Mouse (Mus musculus): ENCODE results near the gene Birc7.
A peak's percentile ranks its signal among the peaks of the same experiment; 100 is the strongest.

DNA sequence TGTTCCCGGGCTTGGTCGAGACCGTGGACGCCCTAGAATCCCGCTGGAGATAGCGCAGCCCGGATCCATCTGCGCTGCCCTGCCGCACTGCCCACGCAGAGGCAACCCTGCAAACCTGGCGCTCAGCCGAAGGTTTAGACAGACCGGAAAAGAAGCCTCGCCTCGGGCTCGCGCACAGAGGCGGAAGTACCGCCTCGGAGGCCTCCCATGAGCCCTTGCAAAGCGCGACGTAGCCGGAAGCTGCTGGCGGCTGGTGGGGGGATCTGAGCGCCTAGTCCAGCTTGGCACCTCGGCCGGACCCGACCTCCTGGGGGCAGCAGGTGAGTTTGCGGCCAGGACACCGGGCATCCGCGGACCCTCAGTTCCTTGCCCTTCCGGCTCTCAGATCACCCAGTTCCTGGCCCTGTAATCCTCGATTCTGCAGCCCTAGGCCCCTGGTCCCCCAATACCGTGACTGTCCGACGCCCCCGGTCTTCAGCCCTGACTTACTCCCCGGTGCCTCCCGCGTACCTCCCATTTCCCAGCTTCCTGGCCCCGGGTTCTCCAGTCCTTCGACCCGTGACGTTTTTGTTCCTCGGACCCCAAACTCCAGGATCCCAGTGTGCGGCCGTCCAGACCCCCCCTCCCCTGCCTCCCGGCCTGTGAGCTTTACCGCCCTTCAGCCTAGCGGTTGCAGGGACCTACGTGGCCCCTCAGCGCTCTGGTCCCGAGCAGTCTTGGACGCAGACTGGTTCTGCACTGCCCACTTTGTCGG is 38.4 kb downstream of the Birc7 start, which contains the start of gene Arfgap1:
- TF ChIP-seq CTCF (IDR thresholded peaks at IDR 0.05; ENCODE audit: borderline replicate concordance, extremely low read depth, insufficient read depth, insufficient read length) (no peak), POLR2A (IDR thresholded peaks at IDR 0.05; ENCODE audit: borderline replicate concordance, extremely low read depth, insufficient read depth, insufficient read length, poor library complexity, severe bottlenecking) (peak; percentile 59; the same call in 1 of the 2 replicates)
